Mouse (Mus musculus): ENCODE results near the gene Cdk1. TPM values are rescaled to one million over a fixed set of nuclear protein-coding genes. Genes with fewer than 3 reads are reported as not detected.

The Cdk1 gene
- polyA plus RNA-seq, 1 experiment from 2014 or later = 527 TPM

DNA sequence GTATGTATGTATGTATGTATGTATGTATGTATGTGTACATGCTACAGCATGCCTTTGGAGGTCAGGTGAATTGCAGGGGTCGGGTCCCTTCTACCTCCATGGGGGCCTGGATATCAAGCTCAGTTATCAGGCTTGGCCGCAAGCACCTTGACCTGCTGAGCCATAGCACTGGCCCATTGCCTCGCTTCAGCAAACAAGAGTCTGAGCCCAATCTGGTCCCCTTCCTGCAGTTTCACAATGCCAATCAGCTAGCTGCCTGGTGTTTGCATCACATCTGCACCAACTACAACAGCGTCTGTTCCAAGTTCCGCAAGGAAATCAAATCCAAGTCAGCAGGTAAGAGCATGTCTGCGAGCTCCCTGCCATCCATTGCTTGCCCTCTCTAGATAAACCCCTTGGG lies 64.0 kb downstream of the Cdk1 start:
- 92% methylated on average over 6 of the region's 6 CpGs for WGBS
- H3K27ac ChIP-seq (replicated peaks) = no peak overlapping the region
- no peak overlapping the region for H3K4me3 ChIP-seq
- H3K36me3 ChIP-seq = peaks cover 38% of the 10 kb centered on the region
- no peaks in the 10 kb centered on the region for H3K4me1 ChIP-seq
- no peaks in the 10 kb centered on the region for H3K27me3 ChIP-seq (ENCODE audit: low read depth, poor library complexity, severe bottlenecking)
- no peak for DNase-seq (ENCODE audit: low spot score)
- H3K9me3 ChIP-seq (replicated peaks) = no peaks in the 10 kb centered on the region

DNA sequence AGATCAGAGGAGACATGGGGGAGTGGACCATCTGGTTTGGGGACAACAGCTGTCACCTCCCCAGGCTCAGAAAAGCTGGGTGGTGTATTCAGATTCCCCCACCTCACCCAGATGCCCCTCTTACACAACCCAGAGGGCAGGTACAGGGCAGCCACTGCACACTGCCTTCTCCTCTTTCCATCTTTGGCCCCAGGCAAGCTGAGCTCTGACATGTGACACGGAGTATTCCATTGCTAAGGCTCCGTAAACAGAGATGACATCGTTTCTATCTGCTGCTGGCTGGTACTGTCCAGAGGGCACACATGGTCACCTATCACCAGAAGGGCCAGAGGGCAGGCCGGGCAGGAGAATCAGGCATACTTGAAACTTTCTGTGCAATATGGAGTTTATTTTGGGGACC lies 64.7 kb downstream of the Cdk1 start:
- no peak for DNase-seq (ENCODE audit: low spot score)
- Histone ChIP-seq H3K27ac (replicated peaks) (no peak overlapping the region), H3K4me1 (no peaks in the 10 kb centered on the region), H3K27me3 (ENCODE audit: low read depth, poor library complexity, severe bottlenecking) (no peaks in the 10 kb centered on the region), H3K9me3 (replicated peaks) (no peaks in the 10 kb centered on the region), H3K36me3 (peaks cover 43% of the 10 kb centered on the region), H3K4me3 (no peak overlapping the region)
- WGBS = 89% methylated on average over 4 of the region's 4 CpGs

DNA sequence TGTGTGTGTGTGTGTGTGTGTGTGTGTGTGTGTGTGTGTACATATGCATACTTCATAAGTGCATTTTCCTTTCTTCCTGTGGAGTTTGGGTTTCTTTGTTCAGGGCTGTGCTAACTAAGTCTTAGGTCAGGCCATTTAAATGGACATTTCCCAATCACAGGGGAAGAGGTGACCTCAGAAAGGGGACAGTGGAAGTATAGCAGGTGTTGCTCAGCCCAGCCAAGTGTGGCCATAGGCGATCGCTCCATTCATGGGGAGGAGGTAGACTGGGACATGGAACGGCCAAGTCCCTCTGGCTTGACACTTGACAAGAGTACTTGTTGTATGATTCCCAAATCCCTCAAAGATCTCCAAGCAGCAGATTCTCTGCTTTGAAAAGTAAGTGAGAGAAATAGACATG lies 65.8 kb downstream of the Cdk1 start:
- Histone ChIP-seq H3K4me3 (no peak overlapping the region), H3K4me1 (no peaks in the 10 kb centered on the region), H3K9me3 (replicated peaks) (no peaks in the 10 kb centered on the region), H3K27ac (replicated peaks) (no peak overlapping the region), H3K36me3 (peaks cover 54% of the 10 kb centered on the region), H3K27me3 (ENCODE audit: low read depth, poor library complexity, severe bottlenecking) (no peaks in the 10 kb centered on the region)
- no peak for DNase-seq (ENCODE audit: low spot score)
- WGBS = 92% methylated on average over 3 of the region's 3 CpGs

Other genes starting within 250 kb of the Cdk1 start
- 12.6 and 13.9 TPM in 2 replicates for gene Rhobtb1, start 201.5 kb downstream of the Cdk1 start, polyA plus RNA-seq (2016; fragmentation: Nextera tagmentation; extraction: Ambion mirVana)
- gene A930033H14Rik, start 139.8 kb downstream of the Cdk1 start, polyA plus RNA-seq (2016; fragmentation: Nextera tagmentation; extraction: Ambion mirVana) = 1.0 and 1.1 TPM in 2 replicates
- gene Ank3, start 45.8 kb upstream of the Cdk1 start, polyA plus RNA-seq (2016; fragmentation: Nextera tagmentation; extraction: Ambion mirVana) = 34.9 and 45.6 TPM in 2 replicates